Mouse (Mus musculus) kidney, embryonic 16.5 days (tissue): ENCODE data around the gene Tspan18. TPM values are rescaled to one million over a fixed set of nuclear protein-coding genes. Genes with fewer than 3 reads are reported as not detected.

Source experiments
- ATAC-seq: fragments of 200-750 bp; cut with Nextera tagmentation; 2 replicates; pipeline ENCODE4 v1.8.0; 2017; ENCODE audit warnings: moderate TSS enrichment; ENCODE audit not compliant: low FRiP score, low TSS enrichment
- H3K27ac ChIP-seq: fragments of 300-500 bp; sonication (generic); 2 replicates; pipeline ENCODE4 v1.5.1; 2014; ENCODE audit warnings: low read length
- H3K27me3 ChIP-seq: fragments of 300-500 bp; sonication (generic); 2 replicates; pipeline ENCODE4 v1.6.1; 2014; ENCODE audit warnings: low read length, control low read depth, mixed read lengths; ENCODE audit not compliant: insufficient read depth
- H3K36me3 ChIP-seq: fragments of 300-500 bp; sonication (generic); 2 replicates; pipeline ENCODE4 v1.6.1; 2014; ENCODE audit warnings: low read length, control low read depth, mixed read lengths; ENCODE audit not compliant: insufficient read depth
- H3K4me1 ChIP-seq: fragments of 300-500 bp; sonication (generic); 2 replicates; pipeline ENCODE4 v1.6.1; 2014; ENCODE audit warnings: low read length, control low read depth, mixed read lengths; ENCODE audit not compliant: insufficient read depth
- H3K4me2 ChIP-seq: fragments of 300-500 bp; sonication (generic); replicated peaks from 2 replicates; pipeline ENCODE4 v1.6.1; 2014; ENCODE audit warnings: low read depth, low read length
- H3K4me3 ChIP-seq: fragments of 300-500 bp; sonication (generic); 2 replicates; pipeline ENCODE4 v1.5.1; 2014; ENCODE audit warnings: mild to moderate bottlenecking, low read length
- H3K9ac ChIP-seq: fragments of 300-500 bp; sonication (generic); replicated peaks from 2 replicates; pipeline ENCODE4 v1.6.1; 2014; ENCODE audit warnings: low read length
- H3K9me3 ChIP-seq: fragments of 300-500 bp; sonication (generic); 2 replicates; pipeline ENCODE4 v1.6.1; 2016; ENCODE audit warnings: low read length, control low read depth
- WGBS: fragments of 180-500 bp; shearing (Covaris S2); extraction: QIAGEN DNeasy Blood & Tissue Kit; methylation state at CpG from one replicate; pipeline ENCODE4 v1.1.7; 2014; 5-methylcytosine and 5-hydroxymethylcytosine counted together
- polyA plus RNA-seq: library from polyadenylated mRNA; unstranded; fragments of >200 nt; fragmentation: Nextera tagmentation; extraction: Ambion mirVana; gene quantifications from 2 replicates; pipeline ENCODE4 v1.2.1, GENCODE M21; 2015

Tspan18 gene
- polyA plus RNA-seq, 1 experiment from 2014 or later: 35.0 TPM

DNA sequence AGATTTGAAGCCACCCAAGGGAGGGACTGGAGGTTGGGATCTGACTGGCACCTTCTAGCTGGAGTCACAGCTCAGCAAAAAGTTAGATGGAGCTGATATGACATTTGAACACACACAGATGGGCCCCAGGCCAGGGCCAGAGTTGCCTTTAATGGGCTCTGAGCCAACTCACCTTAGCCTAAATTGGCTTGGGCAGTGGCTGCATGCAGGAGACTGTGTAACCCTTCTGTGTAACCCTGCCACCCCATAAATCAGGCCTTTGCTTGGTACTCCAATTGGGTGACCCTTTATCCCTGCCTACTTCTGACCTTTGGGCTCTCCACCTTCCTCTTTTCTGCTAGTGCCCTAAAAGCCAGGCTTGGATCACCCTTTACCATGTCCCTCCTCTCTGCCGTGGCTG is 97.2 kb downstream of the Tspan18 start:
- Histone ChIP-seq H3K27ac (no peak overlapping the region), H3K4me1 (peaks cover 31% of the 10 kb centered on the region), H3K9me3 (no peaks in the 10 kb centered on the region), H3K36me3 (no peaks in the 10 kb centered on the region), H3K9ac (no peak overlapping the region), H3K4me3 (no peak overlapping the region), H3K27me3 (no peaks in the 10 kb centered on the region), H3K4me2 (no peak overlapping the region)
- ATAC-seq: peak; percentile 46; the same call in 1 of the 2 replicates
- WGBS: 42% methylated on average over 1 of the region's 1 CpGs

DNA sequence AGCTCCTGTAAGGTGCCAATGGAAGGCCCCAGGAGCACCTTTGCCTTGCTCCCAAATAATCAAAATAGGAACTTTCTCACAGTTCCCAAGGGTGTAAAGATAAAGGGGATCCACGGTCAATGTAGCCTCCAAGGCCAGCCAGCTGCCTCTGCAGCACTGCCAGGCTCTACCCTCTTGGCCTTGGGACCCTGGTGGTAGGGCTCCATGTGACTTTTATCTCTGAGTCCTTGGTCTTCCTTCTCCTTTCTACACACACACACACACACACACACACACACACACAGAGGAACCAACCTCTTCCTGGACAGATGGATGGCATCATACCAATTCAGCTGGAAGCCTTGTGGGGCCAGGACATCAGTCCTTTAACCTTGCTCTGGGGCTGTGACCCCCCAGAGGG is 102.2 kb downstream of the Tspan18 start:
- Histone ChIP-seq H3K9me3 (no peaks in the 10 kb centered on the region), H3K27me3 (no peaks in the 10 kb centered on the region), H3K4me1 (peaks cover 31% of the 10 kb centered on the region), H3K4me3 (no peak overlapping the region), H3K36me3 (no peaks in the 10 kb centered on the region), H3K9ac (no peak overlapping the region), H3K27ac (no peak overlapping the region), H3K4me2 (no peak overlapping the region)
- WGBS: 79% methylated on average over 1 of the region's 1 CpGs
- ATAC-seq: no peak

DNA sequence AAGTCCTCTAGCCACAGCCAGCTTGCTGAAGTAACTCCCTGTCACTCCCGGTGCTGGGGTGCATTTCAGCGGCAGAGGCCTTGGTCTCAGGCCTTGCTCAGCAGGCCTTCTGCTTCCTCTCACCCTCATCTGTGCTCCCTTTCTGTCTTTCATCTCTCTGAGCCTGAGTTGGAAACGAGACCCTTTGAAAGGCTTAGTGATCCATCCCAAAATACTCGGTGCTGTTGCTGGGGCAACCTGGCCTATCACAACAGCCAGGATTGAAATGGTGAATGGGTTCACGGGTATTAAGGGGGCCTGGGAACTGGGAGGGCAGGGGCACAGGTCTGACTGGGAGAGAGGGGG is 105.9 kb downstream of the Tspan18 start:
- Histone ChIP-seq H3K4me3 (no peak overlapping the region), H3K27me3 (no peaks in the 10 kb centered on the region), H3K4me2 (no peak overlapping the region), H3K4me1 (peaks cover 36% of the 10 kb centered on the region), H3K9ac (peak overlapping the region; percentile 2; the same call in 1 of the 2 replicates), H3K9me3 (no peaks in the 10 kb centered on the region), H3K27ac (peak overlapping the region; percentile 87), H3K36me3 (no peaks in the 10 kb centered on the region)
- 12% methylated on average over 5 of the region's 5 CpGs for WGBS
- no peak for ATAC-seq

DNA sequence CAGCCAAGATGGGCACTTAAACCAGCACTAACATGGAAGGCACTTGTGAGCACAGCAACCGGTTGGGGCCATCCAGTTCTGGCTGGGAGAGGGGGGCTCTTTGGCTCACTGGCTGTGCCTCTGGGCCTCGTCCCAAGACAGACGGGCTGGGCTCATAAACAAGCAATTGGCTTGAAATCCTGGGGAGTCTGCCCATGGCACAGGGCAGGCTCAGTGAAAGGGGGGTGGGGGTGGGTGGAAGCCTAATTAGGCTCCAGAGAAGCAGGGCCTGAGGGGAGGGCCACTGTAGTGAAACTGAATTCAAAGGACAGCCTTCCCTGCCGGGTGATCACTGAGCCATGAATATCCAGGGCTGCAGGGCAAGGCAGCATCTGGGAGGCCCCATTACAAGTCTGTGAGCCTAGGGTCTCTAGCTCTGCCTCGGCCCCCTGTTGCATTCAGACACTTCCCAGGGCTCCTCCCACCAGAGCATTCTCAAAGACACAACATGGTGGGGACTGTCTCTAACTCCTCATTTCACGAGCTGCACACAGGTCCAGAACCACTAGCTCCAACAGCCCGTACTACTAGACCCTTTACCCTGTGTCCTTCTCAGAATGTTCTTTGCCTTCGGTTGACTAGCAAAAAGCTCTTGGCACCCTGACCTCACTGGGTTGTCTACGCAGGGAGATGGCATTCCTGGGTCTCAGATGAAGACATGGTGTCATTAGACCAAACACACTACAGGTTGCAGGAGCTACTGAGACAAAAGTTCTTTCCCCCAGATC is 106.4 kb downstream of the Tspan18 start:
- H3K36me3 ChIP-seq: no peaks in the 10 kb centered on the region
- 0 out of 2 replicates have a peak overlapping the region, but pooled peaks have one; percentile 3 for H3K4me2 ChIP-seq
- no peaks in the 10 kb centered on the region for H3K27me3 ChIP-seq
- 29% methylated on average over 9 of the region's 9 CpGs for WGBS
- ATAC-seq: peak; percentile 78
- H3K4me1 ChIP-seq: peaks cover 36% of the 10 kb centered on the region
- peak overlapping the region; percentile 2; the same call in 1 of the 2 replicates for H3K9ac ChIP-seq
- H3K27ac ChIP-seq: peak overlapping the region; percentile 87
- H3K9me3 ChIP-seq: no peaks in the 10 kb centered on the region
- no peak overlapping the region for H3K4me3 ChIP-seq

DNA sequence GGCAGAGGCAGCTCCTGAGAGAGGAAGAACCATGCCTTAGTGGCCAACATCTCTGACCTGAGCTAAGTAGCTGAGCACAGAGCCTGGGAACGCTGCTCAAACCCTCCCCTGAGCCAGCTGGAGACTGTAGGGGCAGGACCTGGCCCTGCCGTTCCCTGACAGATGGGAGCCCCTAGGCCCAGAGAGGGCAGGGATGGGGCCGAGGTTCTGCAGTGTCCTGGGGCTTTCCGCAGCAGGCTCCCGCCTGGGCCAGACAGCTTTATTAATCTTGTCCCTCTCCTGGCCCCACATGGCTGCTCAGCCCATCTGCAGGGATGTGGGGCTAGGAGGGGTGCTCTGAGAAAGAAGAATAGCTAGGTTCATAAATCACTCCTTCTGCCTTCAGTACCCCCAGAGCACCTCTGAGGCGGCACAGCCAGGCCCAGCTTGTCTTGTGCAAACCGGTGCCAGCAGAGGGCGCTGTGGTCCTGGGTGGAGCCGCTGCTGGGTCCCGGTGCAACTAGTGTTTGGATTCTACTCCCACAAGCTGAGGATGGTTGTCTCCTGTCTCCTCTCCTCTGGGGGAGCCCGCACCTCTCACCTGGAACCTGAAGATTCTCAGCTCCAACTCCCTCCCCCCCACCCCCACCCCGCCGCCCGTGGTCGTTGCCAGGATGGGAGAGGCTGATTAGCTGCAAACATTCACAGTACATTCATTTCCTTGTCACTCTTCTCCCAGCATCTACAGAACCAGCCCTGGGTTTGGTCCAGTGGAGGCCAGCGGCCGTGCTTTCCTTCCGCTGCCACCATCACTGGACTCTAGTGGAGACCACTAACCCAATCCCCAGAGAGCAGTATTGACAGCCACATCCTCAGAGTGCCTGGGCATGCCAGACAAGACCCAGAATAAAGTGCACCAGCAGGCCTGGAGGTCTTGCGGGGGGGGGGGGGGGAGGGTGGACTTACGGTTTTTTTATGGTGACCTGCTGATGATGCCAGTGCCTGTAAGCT is 107.4 kb downstream of the Tspan18 start:
- H3K9ac ChIP-seq: peak overlapping the region; percentile 45; the same call in 1 of the 2 replicates
- H3K27ac ChIP-seq: peak overlapping the region; percentile 87
- ATAC-seq: peak; percentile 80
- H3K27me3 ChIP-seq: no peaks in the 10 kb centered on the region
- H3K36me3 ChIP-seq: no peaks in the 10 kb centered on the region; the same call in 1 of the 2 replicates
- peaks cover 36% of the 10 kb centered on the region for H3K4me1 ChIP-seq
- 12% methylated on average over 19 of the region's 20 CpGs for WGBS
- H3K4me3 ChIP-seq: no peak overlapping the region
- no peaks in the 10 kb centered on the region for H3K9me3 ChIP-seq
- peak overlapping the region; percentile 33 for H3K4me2 ChIP-seq

DNA sequence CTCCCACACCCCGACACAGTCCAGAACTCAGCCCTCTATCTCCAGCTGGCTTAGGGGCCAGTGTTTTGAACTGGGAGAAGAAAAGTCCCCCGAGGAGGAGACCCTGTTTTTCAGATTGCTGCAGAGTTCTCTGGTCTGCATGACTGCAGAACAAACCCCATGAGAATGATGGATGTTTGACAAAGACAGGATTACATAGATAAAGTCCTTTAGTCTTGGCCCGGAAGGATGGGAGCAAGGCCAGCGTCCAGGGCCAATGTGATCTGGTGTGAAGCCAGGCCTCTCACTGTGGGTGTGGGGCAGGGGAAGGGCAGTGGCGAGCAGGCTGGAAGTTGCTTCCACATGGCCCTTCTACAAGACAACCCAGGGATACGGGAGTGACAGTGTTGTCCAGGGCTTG is 110.8 kb downstream of the Tspan18 start:
- Histone ChIP-seq H3K27me3 (no peaks in the 10 kb centered on the region), H3K4me1 (peaks cover 25% of the 10 kb centered on the region), H3K9me3 (no peaks in the 10 kb centered on the region), H3K9ac (no peak overlapping the region), H3K4me2 (no peak overlapping the region), H3K27ac (no peak overlapping the region), H3K4me3 (no peak overlapping the region), H3K36me3 (peaks cover 3% of the 10 kb centered on the region; the same call in 1 of the 2 replicates)
- ATAC-seq: no peak
- 66% methylated on average over 6 of the region's 6 CpGs for WGBS

DNA sequence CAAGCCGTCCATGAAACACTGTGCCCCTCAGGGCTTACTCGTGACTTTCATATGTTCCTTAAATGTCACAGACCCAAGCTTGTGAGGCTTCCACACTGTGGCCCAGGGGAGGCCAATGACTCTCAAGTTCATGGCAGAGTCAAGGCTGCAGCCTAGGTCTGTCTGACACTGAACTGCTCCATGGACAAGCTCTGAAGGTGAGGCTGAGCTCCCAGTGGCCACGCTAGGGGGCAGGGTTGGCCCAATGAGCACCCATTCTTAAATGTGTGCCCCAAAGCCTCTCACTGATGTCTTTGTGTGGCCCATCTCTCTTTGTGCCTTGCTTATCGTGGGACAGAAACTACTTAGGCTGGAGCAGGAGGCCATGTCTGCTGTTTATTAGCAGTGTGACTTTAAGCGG is 113.9 kb downstream of the Tspan18 start:
- peaks cover 21% of the 10 kb centered on the region for H3K4me1 ChIP-seq
- no peak overlapping the region for H3K4me2 ChIP-seq
- 65% methylated on average over 5 of the region's 5 CpGs for WGBS
- H3K27ac ChIP-seq: no peak overlapping the region
- H3K9me3 ChIP-seq: no peaks in the 10 kb centered on the region
- peaks cover 3% of the 10 kb centered on the region; the same call in 1 of the 2 replicates for H3K36me3 ChIP-seq
- ATAC-seq: no peak
- H3K4me3 ChIP-seq: no peak overlapping the region
- no peak overlapping the region for H3K9ac ChIP-seq
- H3K27me3 ChIP-seq: no peaks in the 10 kb centered on the region

DNA sequence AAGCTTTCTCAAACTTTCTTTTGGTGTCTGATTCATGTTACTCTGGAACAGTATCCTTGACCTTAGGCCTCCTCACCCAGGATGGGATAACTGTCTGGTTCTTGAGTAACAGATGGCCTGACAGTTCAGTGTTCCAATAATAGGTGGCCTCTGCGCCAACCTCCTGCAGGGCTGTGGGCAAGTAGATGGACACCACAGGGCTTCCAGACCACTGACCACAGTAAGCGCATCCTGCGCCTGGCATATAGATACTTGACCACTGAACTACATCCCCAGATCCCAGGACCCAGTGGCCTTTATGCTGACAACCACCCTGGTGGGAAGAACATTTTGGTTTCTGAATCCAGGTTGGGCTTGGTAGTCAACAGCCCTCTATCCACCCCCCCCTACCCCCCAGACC is 114.7 kb downstream of the Tspan18 start:
- H3K36me3 ChIP-seq: peaks cover 3% of the 10 kb centered on the region; the same call in 1 of the 2 replicates
- H3K9me3 ChIP-seq: no peaks in the 10 kb centered on the region
- H3K27ac ChIP-seq: no peak overlapping the region
- H3K4me2 ChIP-seq: no peak overlapping the region
- no peak for ATAC-seq
- peaks cover 24% of the 10 kb centered on the region for H3K4me1 ChIP-seq
- no peaks in the 10 kb centered on the region for H3K27me3 ChIP-seq
- no peak overlapping the region for H3K4me3 ChIP-seq
- H3K9ac ChIP-seq: no peak overlapping the region
- WGBS: 94% methylated on average over 3 of the region's 3 CpGs

DNA sequence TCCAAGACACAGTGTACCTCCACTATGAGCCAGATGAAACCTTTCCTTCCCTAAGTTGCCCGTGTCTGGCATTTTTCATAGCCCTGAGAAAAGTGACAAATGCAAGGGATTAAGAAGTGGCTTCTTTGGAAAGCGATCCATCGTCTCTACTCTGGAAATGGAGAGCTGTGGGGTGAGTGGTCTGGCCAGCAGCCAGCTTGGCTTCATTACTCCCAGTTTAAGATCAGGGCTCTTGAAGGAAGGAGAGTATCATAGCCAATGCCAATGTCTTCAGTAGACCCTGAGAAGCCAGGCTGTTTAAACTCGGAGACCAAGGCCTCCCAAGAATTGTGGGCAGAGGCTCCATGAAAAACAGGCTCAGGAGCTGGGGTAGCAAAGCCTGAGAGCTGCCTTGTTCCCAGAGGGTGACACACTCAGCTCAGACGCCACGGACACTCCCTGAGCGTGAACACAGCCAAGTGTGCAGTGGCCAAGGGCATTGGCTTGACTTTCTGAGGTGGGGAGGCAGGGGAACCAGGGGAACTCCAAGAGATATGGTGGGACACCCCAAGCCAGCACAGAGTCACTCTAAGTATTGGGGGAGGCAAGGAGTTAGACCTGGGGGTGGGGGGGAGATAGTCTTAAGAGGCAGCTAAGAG is 115.8 kb downstream of the Tspan18 start:
- Histone ChIP-seq H3K4me1 (peaks cover 31% of the 10 kb centered on the region), H3K27ac (no peak overlapping the region), H3K36me3 (peaks cover 3% of the 10 kb centered on the region; the same call in 1 of the 2 replicates), H3K9me3 (no peaks in the 10 kb centered on the region), H3K27me3 (no peaks in the 10 kb centered on the region), H3K9ac (no peak overlapping the region), H3K4me3 (no peak overlapping the region), H3K4me2 (no peak overlapping the region)
- no peak for ATAC-seq
- 78% methylated on average over 7 of the region's 7 CpGs for WGBS
